In the genomic region with DNA sequence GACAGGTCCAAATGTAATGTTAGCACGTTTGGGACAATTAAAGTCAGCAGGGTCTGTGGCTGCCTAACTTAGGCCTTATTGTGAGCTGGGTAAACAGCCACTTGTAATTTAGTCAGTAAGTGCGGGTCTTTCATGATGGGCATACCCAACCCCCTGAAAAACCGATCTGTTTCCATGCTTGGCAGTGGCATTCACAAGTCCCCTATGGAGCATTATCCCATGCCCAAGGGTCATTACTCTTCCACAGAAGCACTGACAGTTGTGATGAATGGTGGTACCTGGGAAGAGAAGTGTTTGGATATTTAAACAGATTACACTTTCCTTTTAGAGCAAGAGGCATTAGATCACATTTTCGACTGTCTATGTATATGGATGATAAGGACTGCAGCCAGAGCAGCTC, we compare ENCODE assay signal across 25 mouse cellular contexts.
"Had no signal": no experiment of that assay in that cellular context is flagged by ENCODE, and none has a peak within 500 bp of the region (broad histone marks: within the 10 kb centered on the region; RNA-seq: fewer than 3 reads in every experiment).

No protein-coding gene starts in this region.

- ATAC-seq: intestine, embryonic 16.5 days; liver, embryonic 12.5 days had no signal

- H3K36me3 ChIP-seq: heart, embryonic 13.5 days; heart, embryonic 15.5 days; kidney, embryonic 15.5 days; limb, embryonic 13.5 days; limb, embryonic 15.5 days; liver, embryonic 12.5 days had no signal

- H3K9ac ChIP-seq: heart, embryonic 13.5 days; heart, embryonic 15.5 days; kidney, embryonic 15.5 days; limb, embryonic 13.5 days; limb, embryonic 15.5 days; liver, embryonic 12.5 days; liver, embryonic 14.5 days had no signal

- H3K27ac ChIP-seq: gastrocnemius, adult 2 months; heart, adult 2 months; heart, embryonic 13.5 days; heart, embryonic 15.5 days; kidney, embryonic 15.5 days; kidney, postnatal 0 days; limb, embryonic 13.5 days; limb, embryonic 15.5 days; liver, embryonic 12.5 days; liver, embryonic 14.5 days had no signal

- H3K27me3 ChIP-seq: heart, embryonic 13.5 days; heart, embryonic 15.5 days; kidney, embryonic 15.5 days; limb, embryonic 13.5 days; limb, embryonic 15.5 days; liver, embryonic 12.5 days had no signal

- H3K4me1 ChIP-seq: heart, embryonic 15.5 days; kidney, embryonic 15.5 days; limb, embryonic 13.5 days; limb, embryonic 15.5 days; liver, embryonic 12.5 days had no signal

- H3K9me3 ChIP-seq: heart, embryonic 13.5 days; heart, embryonic 15.5 days; kidney, embryonic 15.5 days; limb, embryonic 13.5 days; limb, embryonic 15.5 days; liver, embryonic 12.5 days had no signal

- H3K4me2 ChIP-seq: heart, embryonic 11.5 days; heart, embryonic 13.5 days; heart, embryonic 15.5 days; kidney, embryonic 15.5 days; limb, embryonic 13.5 days; limb, embryonic 15.5 days; liver, embryonic 12.5 days had no signal

- DNase-seq: gastrocnemius, adult 2 months; gastrocnemius, postnatal 10 days; gastrocnemius, postnatal 36 days; heart, adult 11 months; heart, adult 2 months; heart, postnatal 14 days; heart, postnatal 36 days; kidney, adult 11 months; kidney, adult 2 months; kidney, adult 9 months; kidney, postnatal 14 days; kidney, postnatal 36 days; layer of hippocampus, adult 9-11 months; layer of hippocampus, postnatal 36 days; left cerebral cortex, postnatal 4 days had no signal

- H3K4me3 ChIP-seq: gastrocnemius, adult 2 months; heart, adult 2 months; heart, embryonic 13.5 days; heart, embryonic 15.5 days; kidney, embryonic 15.5 days; limb, embryonic 13.5 days; limb, embryonic 15.5 days; liver, embryonic 12.5 days had no signal
